Mouse (Mus musculus): Measurements from ENCODE around the gene Immt.

DNA sequence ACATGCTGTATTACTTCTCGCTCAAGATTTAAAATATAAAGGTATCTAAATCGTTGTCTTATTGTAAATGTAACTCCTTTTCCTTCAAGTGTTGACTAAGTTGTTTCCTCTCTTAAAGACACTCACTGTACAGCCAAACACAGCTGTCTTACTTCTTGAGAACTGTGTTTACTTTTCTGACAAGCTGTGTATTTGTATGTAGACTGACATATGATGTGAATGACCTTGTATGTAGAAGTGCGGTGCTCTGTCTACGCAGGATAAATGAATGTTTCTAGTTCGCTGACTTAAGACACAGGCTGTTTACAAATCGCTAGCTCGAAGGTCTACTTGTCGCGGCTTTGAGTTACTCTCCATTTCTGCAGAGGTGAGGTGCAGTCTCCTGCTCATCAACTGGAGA is 21.2 kb upstream of the Immt start:
- TF ChIP-seq EP300 (IDR thresholded peaks at IDR 0.05; ENCODE audit: low read depth): no peak
- no peak for TF ChIP-seq CTCF (IDR thresholded peaks at IDR 0.05; ENCODE audit: low read depth)
